Mouse (Mus musculus) layer of hippocampus, adult 9-11 months (tissue): ENCODE data around the gene Nanp.
A peak's percentile ranks its signal among the peaks of the same experiment; 100 is the strongest.

Experiments used
- DNase-seq: peaks from one replicate; pipeline ENCODE4 v3.0.0; 2022

Nanp gene

DNA sequence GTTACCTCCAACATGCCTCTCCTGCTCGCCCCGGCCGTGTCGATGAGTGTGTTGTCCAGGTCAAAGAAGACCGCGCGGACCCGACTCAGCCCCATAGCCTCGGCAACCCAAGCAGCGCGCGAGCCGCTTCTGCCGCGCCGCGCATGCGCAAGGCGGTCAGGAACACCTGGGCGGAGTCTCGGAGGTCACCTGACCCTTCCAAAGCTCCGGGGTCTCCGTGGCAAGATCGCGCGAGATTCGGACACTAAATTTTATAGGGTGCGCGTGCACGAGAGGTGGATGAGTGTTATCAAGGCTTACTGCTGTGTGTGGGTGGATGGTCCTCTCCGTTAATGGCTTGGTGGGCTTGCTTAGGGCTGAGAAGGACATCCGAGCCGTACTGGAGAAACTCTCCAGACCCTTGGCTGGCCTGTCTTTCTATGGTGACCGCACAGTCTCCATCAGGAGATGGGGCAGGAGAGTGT is at the start of gene Nanp, which contains the start of gene Ninl:
Gene Nanp (minus strand): TSS at position 167 of the 464 bp plus-strand sequence.
Gene Ninl (minus strand): TSS at position 151 of the 464 bp plus-strand sequence.
- peak; percentile 93 for DNase-seq

GRCm38 (mm10) chr2:151056637-151057036 is 17.4 kb upstream of the Nanp start:
- DNase-seq = no peak

DNA sequence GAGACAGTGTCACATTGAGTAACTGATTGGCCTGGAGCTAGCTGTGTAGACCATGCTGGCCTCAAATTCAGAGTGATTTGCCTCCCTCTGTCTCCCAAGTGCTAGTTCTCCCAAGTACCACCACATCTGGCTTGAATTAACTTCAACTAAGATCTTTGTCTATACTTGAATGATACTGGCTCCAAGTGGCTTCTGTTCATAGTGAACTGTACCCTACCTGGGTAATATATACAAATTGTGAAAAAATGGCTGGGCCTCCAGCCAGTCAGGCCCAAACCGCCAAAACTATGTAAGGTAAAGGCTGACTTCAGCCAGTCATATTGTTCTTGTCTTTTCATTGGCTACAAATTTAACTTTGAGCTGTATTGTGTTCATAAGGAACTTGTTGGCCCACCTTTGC is 1.2 kb upstream of the Nanp start:
- DNase-seq = no peak

- DNase-seq = no peak
Measured at GRCm38 (mm10) chr2:151039726-151040125, 528 bp upstream of the Nanp start.

DNA sequence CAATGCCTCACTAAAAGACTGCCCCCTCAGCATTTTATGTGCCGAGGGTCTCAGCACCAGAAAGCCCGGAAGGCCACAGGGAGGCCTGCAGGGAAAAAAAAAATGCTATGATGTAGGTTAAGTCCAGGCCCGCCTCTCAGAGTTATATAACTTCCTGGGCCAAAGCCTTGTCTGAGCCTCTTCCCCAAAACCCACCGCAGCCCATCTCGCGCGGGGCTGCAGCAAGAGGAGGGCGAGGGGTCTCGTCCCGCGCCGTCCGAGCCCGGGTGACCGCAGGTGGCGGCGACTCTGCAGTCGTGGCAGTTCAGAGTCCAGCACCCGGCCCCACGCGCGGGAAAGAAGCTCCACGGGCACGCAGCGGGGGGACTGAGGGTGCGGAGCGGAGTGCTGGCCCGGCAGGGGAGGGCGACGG is 381 bp downstream of the Nanp start:
- no peak for DNase-seq

GRCm38 (mm10) chr2:151037876-151038552 is 1.2 kb downstream of the Nanp start:
- DNase-seq = peak; percentile 4

- DNase-seq = no peak
Measured at GRCm38 (mm10) chr2:151037292-151037691, 1.9 kb downstream of the Nanp start.

DNA sequence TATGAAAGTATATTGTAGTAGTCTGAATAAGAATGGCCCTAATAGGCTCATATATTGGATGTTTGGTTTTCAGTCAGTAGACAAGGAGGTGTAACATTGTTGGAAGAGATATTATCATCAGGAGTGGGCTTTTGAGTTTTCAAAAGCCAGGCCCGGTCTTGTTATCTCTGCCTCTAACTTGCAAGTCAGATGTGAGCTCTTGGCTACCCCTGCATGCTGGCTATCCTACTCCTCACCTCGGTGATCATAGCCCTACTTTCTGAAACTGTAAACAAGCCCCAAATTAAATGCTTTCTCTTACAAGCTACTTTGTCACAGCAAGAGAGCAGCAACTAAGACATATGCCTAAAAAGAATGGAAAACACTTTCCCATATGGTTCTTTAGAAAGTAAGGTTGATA is 2.5 kb downstream of the Nanp start:
- DNase-seq = no peak

DNA sequence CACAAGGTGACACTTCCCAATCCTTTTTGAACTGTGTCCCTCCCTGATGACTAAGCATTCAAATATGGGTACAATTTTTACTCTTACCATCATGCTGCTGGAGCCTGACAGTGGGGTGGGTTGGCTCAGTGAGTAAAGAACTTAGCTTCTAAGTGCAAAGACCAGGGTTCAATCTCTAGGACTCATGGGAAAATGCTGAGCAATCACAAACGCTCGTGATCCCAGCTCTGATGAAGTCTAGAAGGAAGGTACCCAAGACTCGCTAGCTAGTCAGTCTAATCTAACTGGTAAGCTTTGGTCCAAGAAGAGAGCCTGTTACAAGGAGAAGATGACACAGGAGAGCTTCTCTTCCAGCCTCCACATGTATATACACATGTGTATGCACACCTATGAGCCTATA is 4.8 kb downstream of the Nanp start:
- DNase-seq = no peak

DNA sequence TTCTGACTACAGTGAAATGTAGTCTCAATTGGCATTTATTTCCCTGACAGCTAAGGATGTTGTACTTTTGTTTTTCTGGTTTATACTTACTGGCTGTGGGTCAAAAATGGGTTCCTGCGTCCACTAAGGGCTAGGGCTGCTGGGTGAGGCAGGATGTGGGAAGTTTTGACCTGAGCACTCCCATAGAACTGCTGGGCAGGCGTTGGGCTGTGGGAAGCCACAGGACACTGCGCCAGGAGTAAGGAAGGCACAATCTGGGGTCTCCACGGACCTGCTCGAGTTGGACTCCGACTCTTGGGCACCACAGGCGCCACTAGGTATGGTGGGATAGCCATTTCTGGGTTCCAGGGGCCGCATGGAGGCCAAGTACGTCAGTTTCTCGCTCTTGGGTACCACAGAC is 18.0 kb downstream of the Nanp start:
- no peak for DNase-seq

- no peak for DNase-seq
Measured at GRCm38 (mm10) chr2:151015316-151015715, 23.9 kb downstream of the Nanp start.

DNA sequence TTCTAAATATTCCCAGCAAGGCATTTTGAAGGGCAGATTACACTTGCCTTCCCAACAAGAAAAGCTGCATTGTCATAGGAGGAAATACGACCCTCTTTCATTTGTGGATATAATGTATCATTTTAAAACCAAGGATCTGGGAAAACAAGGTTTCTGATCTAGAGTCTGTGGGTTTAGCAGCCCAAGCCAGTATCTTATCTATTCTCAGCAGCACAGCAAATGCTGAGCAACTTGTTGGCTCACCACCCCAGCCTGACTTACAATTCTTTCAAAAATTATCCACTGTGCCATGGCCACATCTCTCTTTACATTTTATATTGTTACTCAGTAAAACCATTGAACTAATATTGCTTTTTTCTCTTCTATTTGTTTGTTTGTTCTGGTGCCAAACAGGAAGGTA is 27.9 kb downstream of the Nanp start:
- DNase-seq = no peak

DNA sequence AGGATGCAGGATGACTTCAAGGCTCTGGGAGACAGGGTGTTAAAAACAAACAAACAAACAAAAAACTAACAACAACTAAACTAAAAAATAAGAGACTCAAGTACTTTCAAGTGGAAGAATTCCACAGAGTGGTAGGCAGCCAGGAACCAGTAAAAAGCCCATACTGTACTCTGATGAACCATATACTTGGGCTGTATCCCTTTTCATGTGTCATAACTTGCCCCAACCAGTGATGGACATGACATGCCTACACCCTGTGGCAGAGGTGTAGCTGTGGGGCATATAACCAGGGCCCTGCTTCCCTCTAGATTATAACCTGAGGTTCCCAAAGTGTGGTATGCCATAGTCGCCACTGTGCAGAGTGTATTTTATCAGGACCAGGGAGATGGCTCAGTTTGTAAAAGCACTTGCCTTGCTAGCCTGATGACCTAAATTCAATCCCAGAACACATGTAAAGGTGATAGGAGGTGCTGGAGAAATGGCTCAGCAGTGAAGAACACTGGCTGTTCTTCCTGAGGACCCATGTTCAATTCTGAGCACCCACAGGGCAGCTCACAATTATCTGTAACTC is 29.6 kb downstream of the Nanp start:
- no peak for DNase-seq

DNA sequence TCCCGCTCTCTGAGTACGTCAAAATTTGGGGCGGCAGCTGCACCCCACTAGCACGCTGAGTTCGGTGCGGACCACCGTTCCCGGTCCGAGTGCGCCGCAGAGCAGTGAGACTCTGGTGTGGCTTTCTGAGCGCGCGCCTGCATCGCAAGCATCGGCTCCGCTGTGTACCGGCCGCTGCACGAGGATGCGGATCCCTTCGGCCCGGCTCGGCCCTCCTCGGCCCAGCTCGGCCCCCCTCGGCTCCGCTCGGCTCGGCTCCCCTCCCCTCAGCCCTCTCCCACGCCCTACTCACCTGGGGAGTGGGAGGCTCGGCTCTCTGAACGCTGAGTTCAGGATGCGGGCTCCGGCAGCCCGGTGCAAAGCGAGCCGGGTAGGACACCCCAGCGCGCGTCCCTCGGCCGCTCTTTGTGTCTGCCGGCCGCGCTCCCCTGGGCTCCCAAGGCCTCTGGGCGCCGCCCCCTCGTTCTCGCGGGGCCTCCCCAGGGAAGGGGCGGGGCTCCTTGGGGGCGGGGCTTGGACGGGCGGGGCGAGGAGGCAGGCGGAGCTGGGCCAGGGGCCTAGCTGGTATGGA is 30.2 kb downstream of the Nanp start:
- DNase-seq = peak; percentile 62

- DNase-seq = no peak
Measured at GRCm38 (mm10) chr2:151008517-151008932, 30.7 kb downstream of the Nanp start.

GRCm38 (mm10) chr2:151008006-151008405 is 31.2 kb downstream of the Nanp start:
- no peak for DNase-seq

- DNase-seq = no peak
Measured at GRCm38 (mm10) chr2:151006281-151006945, 32.8 kb downstream of the Nanp start.

- DNase-seq = no peak
Measured at GRCm38 (mm10) chr2:151004390-151004789, 34.8 kb downstream of the Nanp start.

- no peak for DNase-seq
Measured at GRCm38 (mm10) chr2:151003796-151004195, 35.4 kb downstream of the Nanp start.

- DNase-seq = no peak
Measured at GRCm38 (mm10) chr2:151001619-151002175, 37.5 kb downstream of the Nanp start.

- peak; percentile 66 for DNase-seq
Measured at GRCm38 (mm10) chr2:151000402-151001178, 38.6 kb downstream of the Nanp start.

DNA sequence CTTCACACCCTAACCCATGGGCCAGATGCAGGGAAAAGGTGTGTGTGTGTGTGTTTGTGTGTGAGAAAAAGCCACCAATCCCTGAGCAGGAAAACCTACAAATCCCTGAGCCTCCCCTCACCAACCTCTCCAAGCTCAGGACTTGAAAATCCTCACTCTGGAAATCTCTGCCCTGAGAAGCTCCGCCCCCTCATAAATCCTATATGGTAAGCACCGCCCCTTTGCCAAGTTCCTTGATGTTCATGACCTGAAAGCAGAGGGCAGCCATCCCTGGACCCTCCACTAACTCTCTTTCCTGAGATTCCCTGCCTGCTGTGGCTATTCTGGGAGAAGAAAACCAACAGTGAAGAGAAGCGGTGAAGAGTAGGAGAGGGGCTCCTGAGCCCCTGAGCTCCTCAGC is 40.2 kb downstream of the Nanp start:
- no peak for DNase-seq

DNA sequence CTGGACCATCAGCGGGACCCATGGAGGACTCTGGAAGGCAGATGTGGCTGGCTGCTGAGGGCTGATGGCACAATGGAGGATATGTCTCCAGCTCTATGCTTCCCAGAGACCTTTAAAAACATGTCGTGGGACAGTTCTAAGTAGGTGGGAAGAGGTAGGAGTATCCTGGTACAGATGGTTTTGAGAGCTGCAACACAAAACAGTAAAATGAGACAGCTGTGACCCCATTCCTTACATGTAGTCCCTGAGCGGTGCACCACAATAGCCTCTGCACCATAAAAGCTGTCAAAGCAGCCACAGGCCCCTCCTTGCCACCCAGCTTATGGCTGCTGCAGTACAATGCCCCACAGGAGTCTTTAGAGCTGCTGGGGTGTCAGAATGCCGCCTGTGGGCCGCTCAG is 41.6 kb downstream of the Nanp start:
- no peak for DNase-seq
